Mouse (Mus musculus) embryonic facial prominence, embryonic 12.5 days (tissue): ENCODE measurements around the gene Snapc4. TPM values are rescaled to one million over a fixed set of nuclear protein-coding genes. Genes with fewer than 3 reads are reported as not detected.

Experiments used
- ATAC-seq: fragments of 200-750 bp; cut with Nextera tagmentation; 2 replicates; pipeline ENCODE4 v1.8.0; 2017; ENCODE audit not compliant: insufficient number of reproducible peaks, insufficient read depth, low FRiP score, low TSS enrichment
- H3K27ac ChIP-seq: fragments of 300-500 bp; sonication (generic); 2 replicates; pipeline ENCODE4 v1.5.1; 2016; ENCODE audit warnings: mild to moderate bottlenecking
- H3K27me3 ChIP-seq: fragments of 300-500 bp; sonication (generic); 2 replicates; pipeline ENCODE4 v1.6.1; 2016; ENCODE audit warnings: mild to moderate bottlenecking, moderate library complexity
- H3K36me3 ChIP-seq: fragments of 300-500 bp; sonication (generic); 2 replicates; pipeline ENCODE4 v1.6.1; 2016; ENCODE audit warnings: mild to moderate bottlenecking
- H3K4me1 ChIP-seq: fragments of 300-500 bp; sonication (generic); 2 replicates; pipeline ENCODE4 v1.6.1; 2016
- H3K4me2 ChIP-seq: fragments of 300-500 bp; sonication (generic); replicated peaks from 2 replicates; pipeline ENCODE4 v1.6.1; 2016; ENCODE audit warnings: mild to moderate bottlenecking, moderate library complexity
- H3K4me3 ChIP-seq: fragments of 300-500 bp; sonication (generic); 2 replicates; pipeline ENCODE4 v1.5.1; 2016; ENCODE audit warnings: mild to moderate bottlenecking
- H3K9ac ChIP-seq: fragments of 300-500 bp; sonication (generic); 2 replicates; pipeline ENCODE4 v1.6.1; 2016; ENCODE audit warnings: mild to moderate bottlenecking, moderate library complexity
- H3K9me3 ChIP-seq: fragments of 300-500 bp; sonication (generic); 2 replicates; pipeline ENCODE4 v1.6.1; 2016; ENCODE audit warnings: mild to moderate bottlenecking, moderate library complexity
- WGBS: fragments of 180-500 bp; shearing (Covaris S2); methylation state at CpG from one replicate; pipeline ENCODE4 v1.1.7; 2016; 5-methylcytosine and 5-hydroxymethylcytosine counted together
- polyA plus RNA-seq: library from polyadenylated mRNA; unstranded; fragments of >200 nt; fragmentation: Nextera tagmentation; extraction: Ambion mirVana; gene quantifications from 2 replicates; pipeline ENCODE4 v1.2.1, GENCODE M21; 2016

Snapc4 gene
- 39.2 and 42.7 TPM in 2 replicates for polyA plus RNA-seq

GRCm38 (mm10) chr2:26380131-26380771 lies at the start of gene Snapc4:
Gene Snapc4 (minus strand): TSS chr2:26380653.
- Histone ChIP-seq H3K4me1 (peaks cover 9% of the 10 kb centered on the region; the same call in 1 of the 2 replicates), H3K9me3 (no peaks in the 10 kb centered on the region), H3K4me3 (peak within 1 kb of the TSS; percentile 73), H3K27me3 (no peaks in the 10 kb centered on the region), H3K9ac (peak within 1 kb of the TSS; percentile 73), H3K36me3 (peaks cover 65% of the 10 kb centered on the region), H3K27ac (peak within 1 kb of the TSS; percentile 55; the same call in 1 of the 2 replicates), H3K4me2 (peak within 1 kb of the TSS; percentile 88)
- under 1% methylated on average over 38 of the region's 38 CpGs for WGBS
- ATAC-seq: peak; percentile 95

- no peak overlapping the region for H3K27ac ChIP-seq
- peaks cover 95% of the 10 kb centered on the region for H3K36me3 ChIP-seq
These were observed 49.4 kb upstream of the Snapc4 start for GRCm38 (mm10) chr2:26429851-26430250.

GRCm38 (mm10) chr2:26424541-26424940 lies 44.1 kb upstream of the Snapc4 start:
- Histone ChIP-seq H3K4me1 (no peaks in the 10 kb centered on the region), H3K9me3 (no peaks in the 10 kb centered on the region), H3K27ac (no peak overlapping the region), H3K4me2 (no peak overlapping the region), H3K4me3 (no peak overlapping the region), H3K9ac (no peak overlapping the region), H3K27me3 (no peaks in the 10 kb centered on the region), H3K36me3 (peaks cover 97% of the 10 kb centered on the region)
- WGBS: 87% methylated on average over 2 of the region's 2 CpGs
- no peak for ATAC-seq

More at GRCm38 (mm10) chr2:26429851-26430250, 49.4 kb upstream of the Snapc4 start:
- 90% methylated on average over 5 of the region's 5 CpGs for WGBS
- no peaks in the 10 kb centered on the region for H3K27me3 ChIP-seq
- no peak for ATAC-seq
- no peaks in the 10 kb centered on the region for H3K4me1 ChIP-seq
- H3K9ac ChIP-seq: no peak overlapping the region
- no peaks in the 10 kb centered on the region for H3K9me3 ChIP-seq
- H3K4me3 ChIP-seq: no peak overlapping the region
- H3K4me2 ChIP-seq: no peak overlapping the region

- Histone ChIP-seq H3K4me3 (no peak overlapping the region), H3K4me2 (no peak overlapping the region), H3K27me3 (no peaks in the 10 kb centered on the region), H3K27ac (no peak overlapping the region), H3K9ac (no peak overlapping the region), H3K36me3 (peaks cover 95% of the 10 kb centered on the region), H3K4me1 (no peaks in the 10 kb centered on the region), H3K9me3 (no peaks in the 10 kb centered on the region)
- WGBS: 81% methylated on average over 1 of the region's 1 CpGs
- no peak for ATAC-seq
These were observed 42.6 kb upstream of the Snapc4 start for GRCm38 (mm10) chr2:26423086-26423485.

GRCm38 (mm10) chr2:26421969-26422368 lies 41.5 kb upstream of the Snapc4 start:
- no peak for ATAC-seq
- H3K4me3 ChIP-seq: no peak overlapping the region
- no peaks in the 10 kb centered on the region for H3K4me1 ChIP-seq
- H3K27me3 ChIP-seq: no peaks in the 10 kb centered on the region
- peaks cover 96% of the 10 kb centered on the region for H3K36me3 ChIP-seq
- H3K4me2 ChIP-seq: no peak overlapping the region
- H3K27ac ChIP-seq: no peak overlapping the region
- H3K9ac ChIP-seq: no peak overlapping the region
- 88% methylated on average over 2 of the region's 2 CpGs for WGBS
- no peaks in the 10 kb centered on the region for H3K9me3 ChIP-seq

- H3K27ac ChIP-seq: no peak overlapping the region
- no peak overlapping the region for H3K4me2 ChIP-seq
- no peak overlapping the region for H3K4me3 ChIP-seq
- no peaks in the 10 kb centered on the region for H3K4me1 ChIP-seq
- no peaks in the 10 kb centered on the region for H3K9me3 ChIP-seq
- H3K9ac ChIP-seq: no peak overlapping the region
- ATAC-seq: no peak
- no peaks in the 10 kb centered on the region for H3K27me3 ChIP-seq
- WGBS: 90% methylated on average over 1 of the region's 1 CpGs
- H3K36me3 ChIP-seq: peaks cover 96% of the 10 kb centered on the region
These were observed 37.7 kb upstream of the Snapc4 start for GRCm38 (mm10) chr2:26418120-26418519.

GRCm38 (mm10) chr2:26417066-26417465 lies 36.6 kb upstream of the Snapc4 start:
- Histone ChIP-seq H3K9me3 (no peaks in the 10 kb centered on the region), H3K27me3 (no peaks in the 10 kb centered on the region), H3K36me3 (peaks cover 95% of the 10 kb centered on the region), H3K9ac (no peak overlapping the region), H3K27ac (no peak overlapping the region), H3K4me3 (no peak overlapping the region), H3K4me2 (no peak overlapping the region), H3K4me1 (no peaks in the 10 kb centered on the region)
- no peak for ATAC-seq

GRCm38 (mm10) chr2:26410931-26411411 lies 30.5 kb upstream of the Snapc4 start:
- Histone ChIP-seq H3K4me1 (peaks cover 24% of the 10 kb centered on the region), H3K9ac (no peak overlapping the region), H3K4me3 (no peak overlapping the region), H3K27me3 (no peaks in the 10 kb centered on the region), H3K4me2 (no peak overlapping the region), H3K36me3 (peaks cover 60% of the 10 kb centered on the region), H3K27ac (0 out of 2 replicates have a peak overlapping the region, but pooled peaks have one; percentile 19), H3K9me3 (no peaks in the 10 kb centered on the region)
- 63% methylated on average over 5 of the region's 5 CpGs for WGBS
- no peak for ATAC-seq

GRCm38 (mm10) chr2:26410091-26410490 lies 29.6 kb upstream of the Snapc4 start:
- 74% methylated on average over 5 of the region's 5 CpGs for WGBS
- peaks cover 51% of the 10 kb centered on the region for H3K36me3 ChIP-seq
- peaks cover 27% of the 10 kb centered on the region for H3K4me1 ChIP-seq
- no peak overlapping the region for H3K27ac ChIP-seq
- no peak overlapping the region for H3K4me2 ChIP-seq
- no peak for ATAC-seq
- H3K9me3 ChIP-seq: no peaks in the 10 kb centered on the region
- H3K27me3 ChIP-seq: no peaks in the 10 kb centered on the region
- no peak overlapping the region for H3K9ac ChIP-seq
- H3K4me3 ChIP-seq: no peak overlapping the region

GRCm38 (mm10) chr2:26409362-26409761 lies 28.9 kb upstream of the Snapc4 start:
- Histone ChIP-seq H3K4me1 (peaks cover 27% of the 10 kb centered on the region), H3K27ac (no peak overlapping the region), H3K27me3 (no peaks in the 10 kb centered on the region), H3K36me3 (peaks cover 45% of the 10 kb centered on the region), H3K4me3 (peak overlapping the region; percentile 90), H3K9ac (no peak overlapping the region), H3K9me3 (no peaks in the 10 kb centered on the region), H3K4me2 (peak overlapping the region; percentile 90; the same call in 1 of the 2 replicates)
- WGBS: 62% methylated on average over 3 of the region's 3 CpGs
- ATAC-seq: no peak

- peak; percentile 93 for ATAC-seq
- H3K27ac ChIP-seq: peak within 1 kb of the TSS; percentile 80
- H3K9ac ChIP-seq: peak within 1 kb of the TSS; percentile 85
- H3K4me2 ChIP-seq: peak within 1 kb of the TSS; percentile 90
- peak within 1 kb of the TSS; percentile 90 for H3K4me3 ChIP-seq
- H3K36me3 ChIP-seq: peaks cover 39% of the 10 kb centered on the region
- WGBS: under 1% methylated on average over 57 of the region's 57 CpGs
- no peaks in the 10 kb centered on the region for H3K27me3 ChIP-seq
- no peaks in the 10 kb centered on the region for H3K9me3 ChIP-seq
- peaks cover 27% of the 10 kb centered on the region for H3K4me1 ChIP-seq
These were observed 28.3 kb upstream of the Snapc4 start, which contains the start of gene Inpp5e for GRCm38 (mm10) chr2:26408515-26409356. Gene Inpp5e (minus strand): TSS chr2:26409203.
